Mouse (Mus musculus) ovary, postnatal 10 days (tissue): Measurements from ENCODE around the gene Hacd1.
"Not testable (repeated sequence)": the region's sequence is repeated elsewhere in the genome, so short reads cannot be mapped to it uniquely, and the experiment has no call there.

Experiments
- DNase-seq: peaks from one replicate; pipeline ENCODE4 v3.0.0; 2022; ENCODE audit warnings: low spot score

The Hacd1 gene

DNA sequence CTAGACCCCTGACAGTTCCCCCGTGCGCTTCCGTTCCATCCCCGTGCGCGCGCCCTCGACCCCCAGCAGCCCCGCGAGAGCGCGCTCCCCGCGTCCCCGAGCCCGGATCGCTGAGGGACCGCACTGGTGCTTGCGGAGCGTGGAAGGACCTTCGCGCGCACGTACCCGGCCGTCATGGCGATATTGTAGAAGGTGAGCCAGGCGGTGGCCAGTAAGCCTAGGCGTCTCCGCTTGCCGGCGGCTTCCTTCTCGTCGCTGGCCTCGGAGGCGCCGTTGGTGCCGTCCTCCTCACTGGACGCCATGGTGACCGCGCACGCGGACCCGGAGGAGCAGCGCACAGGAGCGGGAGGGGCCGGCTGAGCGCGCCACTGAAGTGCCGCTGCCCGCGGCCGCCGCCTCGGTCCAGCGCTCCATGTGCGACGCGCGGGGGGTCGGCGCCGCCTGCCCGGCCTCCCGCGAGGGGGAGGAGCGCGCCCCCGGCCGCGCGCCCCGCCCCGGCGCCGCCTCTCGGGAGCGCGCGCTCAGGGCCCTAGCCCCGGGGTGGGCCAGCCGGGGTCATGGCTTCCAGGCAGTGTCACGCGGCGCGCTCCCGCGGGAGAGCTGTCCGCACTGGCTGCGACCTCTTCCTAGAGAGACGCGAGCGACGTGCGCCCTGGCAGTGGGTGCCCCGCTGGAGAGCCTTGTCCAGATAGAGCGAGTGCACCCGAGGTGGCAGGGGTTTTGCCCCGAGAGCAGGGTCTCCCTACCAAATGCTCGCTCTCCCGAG is at the start of gene Hacd1:
Gene Hacd1 (minus strand): TSS at position 570 of the 766 bp plus-strand sequence.
- peak; percentile 45 for DNase-seq

GRCm38 (mm10) chr2:14103924-14104323 is 48.0 kb upstream of the Hacd1 start:
- no peak for DNase-seq

DNA sequence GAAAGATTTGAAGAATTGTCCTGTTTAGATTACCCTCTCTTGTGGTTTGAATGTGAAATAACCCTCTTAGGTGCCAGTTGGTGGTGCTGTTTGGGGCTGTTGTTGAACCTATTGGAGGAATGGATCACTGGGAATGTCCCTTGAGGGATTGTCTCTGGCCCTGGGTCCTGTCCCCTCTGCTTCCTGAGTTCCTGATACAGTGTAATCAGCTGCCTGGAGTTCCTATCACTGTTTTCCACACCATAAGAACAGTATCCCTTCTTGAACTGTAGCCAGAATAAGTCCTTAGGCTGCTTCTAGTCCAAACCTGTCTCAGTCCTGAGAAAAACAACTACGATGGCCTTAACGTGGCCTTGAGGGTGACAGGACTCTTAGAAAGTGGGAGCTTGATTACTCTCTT is 46.7 kb upstream of the Hacd1 start:
- no peak for DNase-seq

DNA sequence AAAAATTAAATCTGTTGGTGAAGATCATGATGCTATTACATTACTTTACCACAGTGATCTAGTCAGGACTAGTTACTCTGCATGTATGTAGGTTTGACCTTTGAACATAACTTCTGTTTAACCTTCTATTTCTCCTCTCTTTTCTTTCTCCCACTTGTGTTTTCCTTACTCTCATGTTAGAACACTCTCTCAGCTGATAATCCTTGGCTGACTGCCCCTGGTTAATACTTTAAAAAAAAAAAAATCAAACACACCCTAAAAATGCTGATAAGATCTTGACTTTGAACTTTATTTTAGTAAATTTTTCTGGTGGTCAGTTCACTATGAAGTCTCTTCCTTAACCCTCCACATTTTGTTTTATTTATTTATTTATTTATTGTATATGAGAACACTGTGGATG is 44.6 kb upstream of the Hacd1 start:
- DNase-seq = no peak

DNA sequence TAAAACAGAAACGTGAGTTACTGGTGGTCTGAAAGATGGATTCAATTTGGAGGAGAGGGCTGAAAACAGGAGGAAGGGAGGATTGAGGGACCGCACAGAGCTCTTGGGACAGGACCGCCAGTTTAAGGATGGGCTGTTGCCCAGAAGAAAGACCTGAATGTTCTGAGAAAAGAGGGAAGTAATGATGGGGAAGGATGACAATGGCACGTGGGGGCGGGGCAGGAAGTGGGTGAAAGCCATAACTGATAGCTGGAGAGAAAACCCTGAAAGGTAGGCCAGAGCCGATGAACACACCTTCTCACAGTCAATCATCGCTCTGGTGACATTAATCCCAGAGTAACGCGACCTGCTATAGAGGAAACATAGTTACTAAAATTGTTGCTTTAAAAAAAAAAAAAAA is 22.6 kb upstream of the Hacd1 start:
- not testable (repeated sequence) for DNase-seq

- no peak for DNase-seq
Measured at GRCm38 (mm10) chr2:14074221-14074901, 18.4 kb upstream of the Hacd1 start.

GRCm38 (mm10) chr2:14073362-14074220 is 17.7 kb upstream of the Hacd1 start, which contains the start of gene Stam:
Stam (plus strand) TSS chr2:14074098.
- DNase-seq = peak; percentile 89

DNA sequence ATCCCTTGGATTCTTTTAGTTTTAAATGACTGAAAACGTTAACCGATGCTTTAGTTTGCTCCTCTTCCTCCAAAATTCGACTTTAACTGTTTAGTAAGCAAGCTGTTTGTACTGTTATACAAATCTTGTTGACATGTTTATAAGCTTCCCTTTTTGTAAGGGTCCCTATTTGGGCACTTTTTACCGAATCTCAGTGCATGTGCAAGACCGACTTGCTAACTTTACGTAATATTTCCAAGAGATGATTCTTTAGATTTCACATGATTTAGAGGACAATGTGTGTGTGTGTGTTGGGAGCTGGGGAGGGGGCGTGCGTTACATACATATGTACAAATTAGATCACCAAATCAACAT is 17.1 kb upstream of the Hacd1 start:
- DNase-seq = no peak

DNA sequence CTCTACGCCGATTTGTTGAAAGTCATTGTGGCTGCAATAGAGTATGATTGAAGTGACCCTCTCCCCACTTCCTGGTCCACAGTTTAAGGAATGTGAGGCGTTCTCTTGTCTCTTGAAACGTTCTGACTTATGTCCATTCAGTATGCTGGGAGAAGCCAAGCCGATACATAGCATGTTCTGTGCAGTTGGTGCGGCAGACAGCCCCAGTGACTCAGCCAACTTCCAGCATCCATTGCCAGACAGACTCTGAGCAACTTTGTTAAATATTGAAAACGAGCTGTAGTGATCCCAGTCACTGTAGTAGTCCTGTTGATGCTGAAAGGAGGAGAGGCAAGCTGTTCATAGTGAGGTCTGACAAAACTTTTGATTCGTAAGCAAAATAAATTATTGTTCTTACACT is 14.5 kb upstream of the Hacd1 start:
- no peak for DNase-seq

GRCm38 (mm10) chr2:14069027-14069426 is 13.1 kb upstream of the Hacd1 start:
- no peak for DNase-seq

GRCm38 (mm10) chr2:14065704-14066650 is 10.0 kb upstream of the Hacd1 start:
- DNase-seq = no peak

DNA sequence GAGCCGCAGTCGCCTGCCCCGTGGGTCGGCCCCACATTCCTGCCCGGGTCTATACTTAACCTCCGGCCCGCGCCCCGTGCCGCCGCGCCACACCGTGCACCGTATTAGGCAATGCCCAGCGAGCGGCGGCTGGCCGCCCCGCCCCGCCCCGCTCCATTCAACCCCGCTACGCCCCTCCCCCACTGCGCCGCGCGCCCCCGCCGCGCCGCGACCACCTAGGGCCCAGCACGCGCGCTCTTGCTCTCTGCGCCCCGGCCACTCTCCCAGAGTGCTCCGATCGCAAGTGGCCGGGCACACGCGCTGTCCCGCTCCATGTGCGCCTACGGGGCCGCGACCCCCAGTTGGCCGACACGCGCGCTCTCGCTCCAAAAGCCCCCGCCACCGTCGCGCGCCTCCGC is 768 bp downstream of the Hacd1 start:
- peak; percentile 21 for DNase-seq

- no peak for DNase-seq
Measured at GRCm38 (mm10) chr2:14054716-14055115, 1.2 kb downstream of the Hacd1 start.

GRCm38 (mm10) chr2:14054163-14054562 is 1.8 kb downstream of the Hacd1 start:
- no peak for DNase-seq

GRCm38 (mm10) chr2:14053618-14054017 is 2.3 kb downstream of the Hacd1 start:
- no peak for DNase-seq

GRCm38 (mm10) chr2:14048808-14049207 is 7.1 kb downstream of the Hacd1 start:
- DNase-seq = no peak

DNA sequence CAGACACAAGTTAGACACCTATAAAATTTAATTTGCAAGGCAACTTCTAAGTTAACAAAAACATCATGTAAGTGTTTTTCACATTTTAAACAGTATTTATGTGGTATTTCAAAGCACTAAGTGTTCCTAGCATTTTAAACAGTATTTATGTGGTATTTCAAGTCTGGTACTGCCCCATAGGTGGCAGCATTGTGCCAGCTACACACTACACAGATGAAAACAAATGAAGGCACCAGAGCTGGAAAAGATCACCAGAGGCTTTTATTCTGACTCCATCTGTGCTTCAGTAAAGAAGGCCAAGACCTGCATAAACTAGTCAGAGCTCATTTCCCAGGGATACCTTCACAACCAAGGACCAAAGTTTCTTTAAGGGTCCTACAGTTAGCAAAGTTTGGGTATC is 7.6 kb downstream of the Hacd1 start:
- no peak for DNase-seq

GRCm38 (mm10) chr2:14043577-14044170 is 12.3 kb downstream of the Hacd1 start:
- DNase-seq = no peak

- no peak for DNase-seq
Measured at GRCm38 (mm10) chr2:14043011-14043410, 12.9 kb downstream of the Hacd1 start.

GRCm38 (mm10) chr2:14041249-14041648 is 14.7 kb downstream of the Hacd1 start:
- DNase-seq = no peak

- DNase-seq = no peak
Measured at GRCm38 (mm10) chr2:14019228-14019627, 36.7 kb downstream of the Hacd1 start.
